Mouse (Mus musculus): ENCODE measurements around the gene Sfi1.
"Not testable (repeated sequence)": the region's sequence is repeated elsewhere in the genome, so short reads cannot be mapped to it uniquely, and the experiment has no call there.

Gene Sfi1

GRCm38 (mm10) chr11:3101875-3102494 lies 91.3 kb downstream of the Sfi1 start:
- DNase-seq: no peak

GRCm38 (mm10) chr11:3101072-3101874 lies 92.0 kb downstream of the Sfi1 start:
- DNase-seq: no peak

GRCm38 (mm10) chr11:3100066-3100645 lies 93.1 kb downstream of the Sfi1 start:
- not testable (repeated sequence) for DNase-seq

All from spleen, adult 18-20 months (tissue).